Mouse (Mus musculus): ENCODE data around the gene 9330161L09Rik.
A peak's percentile ranks its signal among the peaks of the same experiment; 100 is the strongest.

- TF ChIP-seq POLR2A (IDR thresholded peaks at IDR 0.05; ENCODE audit: control insufficient read depth in 1 of 2, insufficient read depth in 1 of 2, low read depth in 1 of 2, low read length in 2 of 2, poor library complexity in 1 of 2) (no peak), MYB (IDR thresholded peaks at IDR 0.05; ENCODE audit: low read depth, low read length) (no peak), TCF12 (IDR thresholded peaks at IDR 0.05; ENCODE audit: low read depth, low read length) (no peak), HCFC1 (IDR thresholded peaks at IDR 0.05; ENCODE audit: low read depth, low read length) (no peak), GATA1 (IDR thresholded peaks at IDR 0.05; ENCODE audit: low read depth, low read length) (no peak), CTCF (IDR thresholded peaks at IDR 0.05 in 2 of 3, conservative IDR thresholded peaks at IDR 0.05 in 1 of 3; ENCODE audit: control insufficient read depth in 1 of 3, insufficient read depth in 1 of 3, low read depth in 2 of 3, low read length in 3 of 3, poor library complexity in 1 of 3, severe bottlenecking in 1 of 3) (peak; percentile 77 to 99 (median 85)), MAX (IDR thresholded peaks at IDR 0.05; ENCODE audit: low read length) (no peak), USF1 (IDR thresholded peaks at IDR 0.05; ENCODE audit: low read depth, low read length) (no peak), ZNF384 (IDR thresholded peaks at IDR 0.05; ENCODE audit: low read depth, low read length) (no peak), EP300 (IDR thresholded peaks at IDR 0.05; ENCODE audit: low read depth in 1 of 2, low read length in 2 of 2) (no peak), ZMIZ1 (IDR thresholded peaks at IDR 0.05; ENCODE audit: low read depth, low read length) (no peak)
These were observed 35.9 kb downstream of the 9330161L09Rik start for GRCm38 (mm10) chr12:103371711-103372110.
